Mouse (Mus musculus) liver, embryonic 11.5 days (tissue): ENCODE measurements around the gene Cpa4. TPM values are rescaled to one million over a fixed set of nuclear protein-coding genes. Genes with fewer than 3 reads are reported as not detected.

Experiments used
- polyA plus RNA-seq: library from polyadenylated mRNA; unstranded; fragments of >200 nt; fragmentation: Nextera tagmentation; extraction: Ambion mirVana; gene quantifications from 2 replicates; pipeline ENCODE4 v1.2.1, GENCODE M21; 2014

Gene Cpa4
- polyA plus RNA-seq, 1 experiment from 2014 or later, result 0.44 TPM

Other genes starting within 250 kb of the Cpa4 start
- 64.6 and 68.5 TPM in 2 replicates for gene Zc3hc1, start 177.3 kb upstream of the Cpa4 start, polyA plus RNA-seq
- gene Klhdc10, start 166.5 kb upstream of the Cpa4 start, polyA plus RNA-seq, result 19.2 and 20.8 TPM in 2 replicates
- 44.2 and 49.2 TPM in 2 replicates for gene Tmem209, start 58.6 kb upstream of the Cpa4 start, polyA plus RNA-seq
- 0.18 TPM in 1 of 2 replicates, not detected in the other for gene Ssmem1, start 58.5 kb upstream of the Cpa4 start, polyA plus RNA-seq
- gene Cpa2, start 26.8 kb upstream of the Cpa4 start, polyA plus RNA-seq, result 1.7 and 1.9 TPM in 2 replicates
- 0.14 TPM in 1 of 2 replicates, not detected in the other for gene Cpa5, start 42.6 kb downstream of the Cpa4 start, polyA plus RNA-seq
- 0.69 and 1.0 TPM in 2 replicates for gene Cpa1, start 70.8 kb downstream of the Cpa4 start, polyA plus RNA-seq
- gene Cep41, start 125.4 kb downstream of the Cpa4 start, polyA plus RNA-seq, result 12.0 and 14.3 TPM in 2 replicates
- gene Mest, start 155.2 kb downstream of the Cpa4 start, polyA plus RNA-seq, result 800 and 828 TPM in 2 replicates